24 mouse cellular contexts compared by ENCODE assay signal in the genomic region with DNA sequence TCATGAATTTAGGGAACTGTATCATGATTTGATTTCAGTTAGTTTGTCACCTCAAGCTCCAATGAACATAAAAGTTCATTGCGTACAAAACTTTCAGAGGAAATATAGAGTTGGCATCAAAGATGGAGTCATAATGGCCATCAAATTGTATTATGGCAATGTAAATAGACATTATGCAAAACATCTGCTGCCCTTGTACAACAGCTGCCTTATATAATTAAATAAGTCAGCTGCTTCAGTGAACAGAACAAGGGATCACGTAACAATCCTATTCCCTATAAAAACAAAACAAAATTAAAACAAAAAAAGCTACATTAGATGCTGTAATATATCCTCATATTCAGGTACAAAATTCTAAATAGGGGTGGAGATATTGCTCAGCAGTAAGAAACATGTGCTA.
"Had no signal": no experiment of that assay in that cellular context is flagged by ENCODE, and none has a peak within 500 bp of the region (broad histone marks: within the 10 kb centered on the region; RNA-seq: fewer than 3 reads in every experiment).

No protein-coding gene starts in this region.

- DNase-seq: gastrocnemius, postnatal 14 days; gastrocnemius, postnatal 36 days; heart, adult 11 months; heart, adult 2 months; heart, postnatal 14 days; heart, postnatal 36 days; kidney, adult 18-20 months; kidney, postnatal 10 days; kidney, postnatal 36 days; layer of hippocampus, adult 9-11 months; layer of hippocampus, postnatal 36 days; left cerebral cortex, postnatal 4 days; lung, adult 18-20 months had no signal

- H3K4me3 ChIP-seq: heart, adult 2 months; heart, embryonic 13.5 days; heart, embryonic 15.5 days; hindbrain, embryonic 13.5 days; hindbrain, embryonic 15.5 days; limb, embryonic 13.5 days; limb, embryonic 15.5 days; liver, embryonic 12.5 days had no signal

- ATAC-seq: hindbrain, postnatal 0 days; intestine, embryonic 16.5 days; liver, embryonic 12.5 days had no signal

- H3K4me1 ChIP-seq: heart, embryonic 13.5 days; heart, embryonic 15.5 days; hindbrain, embryonic 13.5 days; hindbrain, embryonic 15.5 days; limb, embryonic 13.5 days; limb, embryonic 15.5 days; liver, embryonic 12.5 days had no signal

- H3K4me2 ChIP-seq: heart, embryonic 11.5 days; heart, embryonic 13.5 days; heart, embryonic 15.5 days; hindbrain, embryonic 13.5 days; hindbrain, embryonic 15.5 days; limb, embryonic 13.5 days; limb, embryonic 15.5 days; liver, embryonic 12.5 days had no signal

- H3K27me3 ChIP-seq: heart, embryonic 13.5 days; heart, embryonic 15.5 days; hindbrain, embryonic 13.5 days; hindbrain, embryonic 15.5 days; limb, embryonic 13.5 days; limb, embryonic 15.5 days; liver, embryonic 12.5 days had no signal

- H3K9ac ChIP-seq: heart, embryonic 13.5 days; heart, embryonic 15.5 days; hindbrain, embryonic 13.5 days; hindbrain, embryonic 15.5 days; limb, embryonic 13.5 days; limb, embryonic 15.5 days; liver, embryonic 12.5 days; liver, embryonic 14.5 days had no signal

- H3K36me3 ChIP-seq: heart, embryonic 13.5 days; heart, embryonic 15.5 days; hindbrain, embryonic 13.5 days; hindbrain, embryonic 15.5 days; limb, embryonic 13.5 days; limb, embryonic 15.5 days; liver, embryonic 12.5 days had no signal

- H3K9me3 ChIP-seq: heart, embryonic 13.5 days; heart, embryonic 15.5 days; hindbrain, embryonic 13.5 days; hindbrain, embryonic 15.5 days; limb, embryonic 13.5 days; limb, embryonic 15.5 days; liver, embryonic 12.5 days had no signal

- H3K27ac ChIP-seq: heart, adult 2 months; heart, embryonic 13.5 days; heart, embryonic 15.5 days; hindbrain, embryonic 13.5 days; hindbrain, embryonic 15.5 days; hindbrain, postnatal 0 days; limb, embryonic 13.5 days; limb, embryonic 15.5 days; liver, embryonic 12.5 days; liver, embryonic 14.5 days had no signal
